Mouse (Mus musculus) heart, embryonic 10.5 days (tissue): ENCODE results near the gene App. TPM values are rescaled to one million over a fixed set of nuclear protein-coding genes. Genes with fewer than 3 reads are reported as not detected.

Experiments used
- DNase-seq: peaks from one replicate; pipeline ENCODE4 v3.0.0-alpha.2; 2017; ENCODE audit warnings: low spot score
- H3K27ac ChIP-seq: fragments of 300-500 bp; sonication (generic); 2 replicates; pipeline ENCODE4 v1.5.1; 2016; ENCODE audit warnings: mild to moderate bottlenecking
- H3K27me3 ChIP-seq: fragments of 300-500 bp; sonication (generic); 2 replicates; pipeline ENCODE4 v1.6.1; 2016; ENCODE audit warnings: mild to moderate bottlenecking; ENCODE audit not compliant: poor library complexity, insufficient read depth, severe bottlenecking
- H3K36me3 ChIP-seq: fragments of 300-500 bp; sonication (generic); 2 replicates; pipeline ENCODE4 v1.6.1; 2016; ENCODE audit warnings: mild to moderate bottlenecking, moderate library complexity
- H3K4me1 ChIP-seq: fragments of 300-500 bp; sonication (generic); 2 replicates; pipeline ENCODE4 v1.6.1; 2016; ENCODE audit warnings: mild to moderate bottlenecking
- H3K4me3 ChIP-seq: fragments of 300-500 bp; sonication (generic); 2 replicates; pipeline ENCODE4 v1.5.1; 2016; ENCODE audit warnings: mild to moderate bottlenecking, moderate library complexity
- H3K9me3 ChIP-seq: fragments of 300-500 bp; sonication (generic); 2 replicates; pipeline ENCODE4 v1.6.1; 2016; ENCODE audit warnings: mild to moderate bottlenecking, moderate library complexity
- WGBS: fragments of 180-500 bp; shearing (Covaris S2); methylation state at CpG from one replicate; pipeline ENCODE4 v1.1.7; 2016; 5-methylcytosine and 5-hydroxymethylcytosine counted together
- polyA plus RNA-seq: library from polyadenylated mRNA; unstranded; fragments of >200 nt; fragmentation: Nextera tagmentation; extraction: Ambion mirVana; gene quantifications from 2 replicates; pipeline ENCODE4 v1.2.1, GENCODE M21; 2016

The App gene
- polyA plus RNA-seq: 144 and 151 TPM in 2 replicates

DNA sequence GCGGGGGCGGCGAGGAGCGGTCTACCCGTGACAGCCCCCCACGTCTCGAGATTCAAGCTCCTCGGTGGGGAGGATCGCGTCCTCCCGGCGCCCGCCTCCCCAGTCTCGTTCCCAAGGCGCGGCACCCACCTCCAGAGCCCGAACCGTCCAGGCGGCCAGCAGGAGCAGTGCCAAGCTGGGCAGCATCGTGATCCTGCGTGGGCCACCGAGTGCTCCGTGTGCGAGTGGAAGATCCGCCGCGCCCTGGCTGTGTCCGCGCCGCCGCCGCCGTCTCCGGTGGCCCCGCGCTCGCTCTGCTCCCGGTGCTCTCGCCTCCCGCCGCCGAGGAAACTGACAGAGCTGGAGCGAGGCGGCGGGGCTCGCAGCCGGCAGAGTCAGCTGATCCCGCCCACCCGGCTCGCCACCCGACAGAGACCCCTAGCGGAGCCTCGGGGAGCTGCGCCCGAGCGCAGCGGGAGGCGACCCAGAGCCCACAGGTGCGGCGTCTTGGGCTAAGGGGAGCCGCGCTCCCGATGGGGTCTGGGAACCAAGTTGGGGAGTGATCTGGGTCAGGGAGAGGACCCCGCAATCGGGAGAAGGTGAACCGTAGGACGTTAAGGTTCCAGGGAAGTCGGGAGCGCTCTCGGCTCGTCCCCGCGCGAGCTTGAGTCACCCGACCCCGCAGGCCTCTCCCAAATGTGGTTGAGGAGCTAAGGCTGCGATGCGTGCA, at the start of gene App:
TSS of gene App (minus strand) at position 394 of the 709 bp plus-strand sequence.
- H3K4me3 ChIP-seq: peak within 1 kb of the TSS; percentile 93
- no peaks in the 10 kb centered on the region for H3K9me3 ChIP-seq
- H3K36me3 ChIP-seq: no peaks in the 10 kb centered on the region
- peaks cover 37% of the 10 kb centered on the region for H3K4me1 ChIP-seq
- peak within 1 kb of the TSS; percentile 96 for H3K27ac ChIP-seq
- WGBS: under 1% methylated on average over 78 of the region's 78 CpGs
- peak; percentile 90 for DNase-seq
- no peaks in the 10 kb centered on the region for H3K27me3 ChIP-seq

DNA sequence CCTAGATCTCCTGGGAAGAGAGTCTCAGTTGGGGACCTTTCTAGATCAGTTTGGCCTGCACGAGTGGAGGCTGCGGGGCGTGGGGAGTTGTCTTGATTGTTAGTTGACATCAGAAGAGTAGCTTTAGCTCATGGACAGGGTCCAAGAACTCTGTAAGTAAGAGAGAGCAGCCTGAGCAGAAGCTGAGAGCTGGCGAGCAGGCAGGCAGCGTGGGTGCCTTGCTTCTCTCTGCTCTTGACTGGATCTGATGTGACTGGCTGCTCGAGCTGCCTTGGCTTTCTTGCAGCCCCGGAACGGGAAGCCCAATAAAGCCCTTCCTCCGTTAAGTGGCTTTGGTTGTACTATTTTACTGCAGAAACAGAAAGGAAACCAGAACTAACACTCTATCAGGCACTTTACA, 42.3 kb upstream of the App start:
- Histone ChIP-seq H3K27ac (no peak overlapping the region), H3K36me3 (no peaks in the 10 kb centered on the region), H3K4me3 (no peak overlapping the region), H3K9me3 (no peaks in the 10 kb centered on the region), H3K27me3 (no peaks in the 10 kb centered on the region), H3K4me1 (peaks cover 9% of the 10 kb centered on the region; the same call in 1 of the 2 replicates)
- WGBS: 60% methylated on average over 9 of the region's 9 CpGs
- no peak for DNase-seq

DNA sequence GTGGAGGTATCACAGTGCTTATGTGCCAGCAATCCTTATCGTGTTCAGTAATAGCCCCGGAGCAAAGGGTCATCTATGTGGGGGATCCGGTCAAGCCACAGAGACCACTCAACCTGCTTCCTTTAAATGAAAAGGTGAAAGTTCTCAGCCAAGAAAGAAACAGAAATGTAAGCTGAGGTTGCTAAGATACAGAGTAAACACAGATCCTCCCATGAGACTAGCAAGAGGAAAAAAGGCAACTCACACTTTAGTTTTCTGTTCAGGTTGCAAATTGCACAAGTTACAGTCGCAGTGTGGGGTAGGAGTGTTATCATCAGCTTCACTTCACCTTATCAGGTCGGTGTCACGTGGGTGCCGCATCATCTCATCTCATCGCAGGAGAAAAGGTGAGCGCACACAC, 41.6 kb upstream of the App start:
- Histone ChIP-seq H3K4me3 (no peak overlapping the region), H3K27me3 (no peaks in the 10 kb centered on the region), H3K4me1 (peaks cover 9% of the 10 kb centered on the region; the same call in 1 of the 2 replicates), H3K27ac (no peak overlapping the region), H3K9me3 (no peaks in the 10 kb centered on the region), H3K36me3 (no peaks in the 10 kb centered on the region)
- whole genome bisulfite sequencing: 62% methylated on average over 9 of the region's 9 CpGs
- DNase-seq: no peak

DNA sequence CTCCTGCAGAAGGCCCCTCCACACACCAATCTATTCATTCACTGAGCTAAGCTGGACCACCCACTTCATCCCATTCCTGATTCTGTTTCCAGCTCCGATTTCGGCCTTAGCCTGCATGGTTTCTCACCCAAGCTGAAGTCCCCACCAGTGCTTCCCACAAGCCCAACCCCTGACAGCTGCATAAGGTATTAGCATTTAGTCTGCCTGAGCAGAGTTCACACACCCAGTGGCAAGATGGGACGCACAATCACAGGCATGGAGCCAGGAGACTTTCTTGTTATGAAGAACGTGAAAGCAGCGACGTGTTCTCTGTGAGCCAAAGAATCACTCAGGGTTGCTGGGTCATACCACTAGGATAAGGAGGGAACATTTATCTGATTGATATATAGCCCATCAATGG, 22.1 kb upstream of the App start:
- no peak overlapping the region for H3K4me3 ChIP-seq
- no peaks in the 10 kb centered on the region for H3K4me1 ChIP-seq
- no peak overlapping the region for H3K27ac ChIP-seq
- WGBS: 80% methylated on average over 6 of the region's 6 CpGs
- H3K27me3 ChIP-seq: no peaks in the 10 kb centered on the region
- DNase-seq: no peak
- H3K36me3 ChIP-seq: no peaks in the 10 kb centered on the region
- no peaks in the 10 kb centered on the region for H3K9me3 ChIP-seq

DNA sequence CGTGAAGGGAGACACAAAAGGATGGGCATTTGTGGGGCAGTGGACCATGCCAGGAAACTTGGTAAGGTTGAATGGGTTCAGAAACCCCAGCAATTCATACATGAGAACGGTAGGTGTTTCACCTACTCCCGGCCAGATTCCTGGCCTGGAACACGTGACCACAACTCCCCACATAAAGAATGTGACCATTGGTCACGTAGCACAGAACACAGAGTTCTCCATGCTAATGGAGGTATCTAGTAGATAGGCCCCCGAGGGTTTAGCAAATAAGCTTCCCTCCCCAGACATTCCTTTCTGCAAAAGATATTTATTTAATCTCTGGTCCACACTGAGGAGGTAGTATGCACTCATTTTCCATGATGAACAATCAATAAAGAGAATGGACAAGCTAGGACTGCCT, 21.6 kb upstream of the App start:
- WGBS: 73% methylated on average over 6 of the region's 6 CpGs
- DNase-seq: no peak
- no peaks in the 10 kb centered on the region for H3K27me3 ChIP-seq
- H3K27ac ChIP-seq: no peak overlapping the region
- H3K4me1 ChIP-seq: no peaks in the 10 kb centered on the region
- no peaks in the 10 kb centered on the region for H3K36me3 ChIP-seq
- H3K9me3 ChIP-seq: no peaks in the 10 kb centered on the region
- no peak overlapping the region for H3K4me3 ChIP-seq

DNA sequence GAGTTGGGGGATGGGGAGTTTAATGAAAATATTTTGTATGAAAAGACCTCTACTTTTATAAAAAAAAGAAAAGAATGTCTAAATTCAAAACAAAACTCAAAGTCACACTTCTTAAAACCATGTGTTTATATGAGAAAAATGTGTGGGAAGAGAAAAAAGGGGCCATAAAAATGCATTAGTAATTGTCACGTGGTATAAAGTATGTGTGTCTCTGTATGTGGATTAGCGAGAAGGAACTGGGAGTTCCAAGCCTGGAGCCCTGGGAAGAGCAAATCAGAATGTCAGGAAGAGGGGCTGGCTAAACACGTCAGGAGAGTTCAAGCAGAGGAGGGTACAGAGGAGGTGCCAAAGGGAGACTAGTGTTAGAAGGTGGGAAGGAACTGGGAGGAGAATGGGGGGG, 7.9 kb upstream of the App start:
- peaks cover 5% of the 10 kb centered on the region for H3K4me1 ChIP-seq
- no peaks in the 10 kb centered on the region for H3K9me3 ChIP-seq
- H3K36me3 ChIP-seq: no peaks in the 10 kb centered on the region
- 51% methylated on average over 3 of the region's 3 CpGs for WGBS
- no peak for DNase-seq
- no peak overlapping the region for H3K27ac ChIP-seq
- H3K4me3 ChIP-seq: no peak overlapping the region
- no peaks in the 10 kb centered on the region for H3K27me3 ChIP-seq

DNA sequence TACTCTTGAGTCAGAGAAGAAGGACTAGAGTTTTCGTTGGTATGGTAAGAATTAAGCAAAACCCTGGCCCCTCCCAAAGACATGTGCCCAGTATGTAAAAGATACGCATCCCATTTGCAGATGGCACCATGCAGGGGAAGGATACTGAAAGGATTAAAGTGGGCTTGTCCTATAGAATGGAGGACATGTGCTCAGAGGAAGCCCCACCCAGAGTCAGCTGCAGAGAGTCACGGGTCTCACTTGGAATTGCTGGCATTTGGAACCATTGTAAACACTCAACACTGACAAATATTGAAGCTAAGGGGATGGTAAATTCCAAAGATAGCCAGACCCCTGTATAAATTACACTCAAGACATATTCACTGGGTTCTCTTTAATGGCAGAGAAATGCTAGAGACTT, 7.1 kb upstream of the App start:
- Histone ChIP-seq H3K9me3 (no peaks in the 10 kb centered on the region), H3K4me1 (peaks cover 5% of the 10 kb centered on the region), H3K4me3 (no peak overlapping the region), H3K27me3 (no peaks in the 10 kb centered on the region), H3K27ac (no peak overlapping the region), H3K36me3 (no peaks in the 10 kb centered on the region)
- no peak for DNase-seq
- WGBS: 75% methylated on average over 3 of the region's 3 CpGs

DNA sequence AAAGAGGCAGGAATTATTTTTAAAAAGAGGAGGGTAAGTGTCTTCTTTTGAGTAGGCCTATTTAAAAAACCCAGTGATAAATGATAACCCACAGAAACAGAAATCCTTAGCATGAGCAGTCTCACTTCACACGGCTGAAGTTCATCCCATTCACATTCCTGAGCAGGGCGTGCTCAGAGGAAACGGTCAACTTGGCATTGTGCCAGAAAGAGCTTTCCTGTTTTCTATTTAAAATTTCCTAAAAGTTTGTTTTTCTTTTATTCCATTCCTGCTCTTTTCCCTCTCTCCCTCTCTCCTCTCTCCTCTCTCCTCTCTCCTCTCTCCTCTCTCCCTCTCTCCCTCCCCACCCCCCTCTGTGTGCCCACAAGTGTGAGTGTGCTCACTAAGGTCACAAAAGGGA, 3.1 kb upstream of the App start:
- peak overlapping the region; percentile 47; the same call in 1 of the 2 replicates for H3K27ac ChIP-seq
- H3K36me3 ChIP-seq: no peaks in the 10 kb centered on the region
- H3K4me3 ChIP-seq: no peak overlapping the region
- no peaks in the 10 kb centered on the region for H3K9me3 ChIP-seq
- peaks cover 9% of the 10 kb centered on the region for H3K4me1 ChIP-seq
- WGBS: 29% methylated on average over 3 of the region's 3 CpGs
- DNase-seq: no peak
- no peaks in the 10 kb centered on the region for H3K27me3 ChIP-seq

DNA sequence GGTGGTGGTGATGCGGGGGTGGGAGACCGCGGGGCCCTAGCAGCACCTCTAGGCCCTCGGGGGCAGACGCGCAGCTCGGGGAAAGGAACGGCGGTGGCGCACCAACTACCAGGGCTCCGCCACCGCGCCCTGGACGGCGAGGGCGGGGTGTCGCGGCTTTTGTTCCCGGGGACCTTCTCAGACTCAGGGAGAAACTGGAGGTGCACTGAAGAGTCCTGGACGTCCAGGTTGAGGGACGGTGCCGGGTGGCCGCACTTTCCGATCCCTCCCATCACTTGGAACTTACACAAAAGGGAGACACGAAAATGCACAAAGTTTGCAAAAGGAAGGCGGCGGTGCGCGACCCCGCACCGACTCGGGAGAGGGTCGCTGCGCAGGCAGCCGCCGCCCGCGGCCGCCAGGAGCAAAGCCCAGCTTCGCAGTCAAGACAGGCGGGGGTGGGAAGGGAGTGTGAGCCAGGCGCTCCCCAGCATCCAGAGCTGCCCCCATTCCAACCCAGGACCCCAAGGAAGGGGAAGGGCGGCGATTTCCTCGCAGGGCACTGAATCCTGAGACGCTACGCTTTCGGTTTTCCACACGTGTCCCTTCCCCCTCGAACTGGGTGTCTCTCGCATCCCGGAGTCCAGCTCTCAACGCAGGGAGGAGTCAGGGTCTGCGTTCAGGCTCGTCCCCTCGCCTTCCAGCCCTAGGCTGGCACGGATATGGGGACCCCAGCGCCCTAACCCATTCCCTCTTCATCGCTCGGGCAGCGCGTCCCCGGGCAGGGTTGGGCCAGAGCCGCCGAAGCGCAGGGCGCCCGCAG, 794 bp downstream of the App start:
- Histone ChIP-seq H3K27me3 (no peaks in the 10 kb centered on the region), H3K4me1 (peaks cover 39% of the 10 kb centered on the region), H3K36me3 (peaks cover under 1% of the 10 kb centered on the region; the same call in 1 of the 2 replicates), H3K4me3 (peak overlapping the region; percentile 93), H3K9me3 (no peaks in the 10 kb centered on the region), H3K27ac (peak overlapping the region; percentile 96)
- WGBS: 0% methylated on average over 65 of the region's 68 CpGs
- DNase-seq: peak; percentile 78

DNA sequence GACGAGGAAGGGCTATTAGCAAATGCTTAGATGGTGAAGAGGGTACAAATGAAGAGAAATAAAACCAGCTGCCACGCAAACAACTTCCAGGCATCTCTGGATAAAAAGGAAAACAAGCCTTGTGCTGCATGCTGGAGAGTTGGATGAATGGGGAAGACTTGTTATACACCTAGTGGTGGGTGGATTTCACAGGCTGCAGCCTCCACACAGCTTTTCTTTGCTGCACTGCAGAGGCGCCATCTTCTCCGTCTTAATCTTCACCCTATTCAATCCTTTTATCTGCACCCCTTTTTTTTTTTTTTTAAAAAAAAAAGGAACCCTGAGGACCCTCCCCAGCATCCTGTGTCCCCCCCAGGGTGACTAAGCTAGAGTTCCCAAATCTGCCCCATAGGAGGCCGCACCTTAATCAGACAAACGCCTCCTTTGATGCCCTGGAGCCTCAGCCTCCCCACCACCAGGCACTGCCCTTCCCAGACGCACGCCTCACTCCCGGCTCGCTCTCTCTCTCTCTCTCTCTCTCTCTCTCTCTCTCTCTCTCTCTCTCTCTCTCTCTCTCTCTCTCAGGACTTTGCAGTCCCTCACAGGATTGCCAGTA, 1.5 kb downstream of the App start:
- peak overlapping the region; percentile 93 for H3K4me3 ChIP-seq
- H3K4me1 ChIP-seq: peaks cover 38% of the 10 kb centered on the region
- peak; percentile 77 for DNase-seq
- H3K27me3 ChIP-seq: no peaks in the 10 kb centered on the region
- WGBS: 1% methylated on average over 10 of the region's 10 CpGs
- peaks cover 8% of the 10 kb centered on the region; the same call in 1 of the 2 replicates for H3K36me3 ChIP-seq
- H3K27ac ChIP-seq: peak overlapping the region; percentile 96
- H3K9me3 ChIP-seq: no peaks in the 10 kb centered on the region

DNA sequence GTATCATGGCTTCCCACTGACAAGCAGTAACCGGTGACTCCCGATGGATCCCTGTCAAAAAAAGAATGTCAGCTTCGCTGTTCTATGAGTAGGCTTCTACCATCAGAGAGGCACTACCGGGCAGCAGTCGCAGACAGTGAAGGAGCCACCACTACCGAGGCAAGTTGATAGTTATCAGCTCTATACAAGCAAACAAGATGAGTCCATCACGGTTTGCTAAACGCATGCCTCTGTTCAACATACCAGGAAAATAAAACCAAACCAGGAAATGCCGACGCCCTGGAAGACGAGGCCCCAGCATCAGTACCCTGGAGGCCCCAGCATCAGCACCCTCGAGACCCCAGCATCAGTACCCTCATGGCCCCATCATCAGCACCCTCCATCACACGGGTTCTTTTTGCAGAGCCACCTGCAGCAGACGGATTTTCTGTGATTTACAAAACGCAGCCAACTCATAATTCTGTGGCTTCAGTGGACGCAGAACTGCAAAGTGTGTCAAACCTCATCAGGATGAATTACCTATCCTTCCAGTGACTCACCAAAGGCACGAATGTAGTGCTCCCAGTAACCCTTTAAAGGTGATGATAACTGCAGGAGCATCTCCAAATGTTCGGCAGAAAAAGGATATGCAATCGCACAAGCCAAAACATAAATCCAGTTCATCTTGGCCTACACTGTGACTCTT, 2.6 kb downstream of the App start:
- Histone ChIP-seq H3K27me3 (no peaks in the 10 kb centered on the region), H3K27ac (peak overlapping the region; percentile 44; the same call in 1 of the 2 replicates), H3K36me3 (peaks cover 9% of the 10 kb centered on the region; the same call in 1 of the 2 replicates), H3K9me3 (no peaks in the 10 kb centered on the region), H3K4me1 (peaks cover 35% of the 10 kb centered on the region), H3K4me3 (peak overlapping the region; percentile 36)
- no peak for DNase-seq
- 47% methylated on average over 19 of the region's 19 CpGs for WGBS

DNA sequence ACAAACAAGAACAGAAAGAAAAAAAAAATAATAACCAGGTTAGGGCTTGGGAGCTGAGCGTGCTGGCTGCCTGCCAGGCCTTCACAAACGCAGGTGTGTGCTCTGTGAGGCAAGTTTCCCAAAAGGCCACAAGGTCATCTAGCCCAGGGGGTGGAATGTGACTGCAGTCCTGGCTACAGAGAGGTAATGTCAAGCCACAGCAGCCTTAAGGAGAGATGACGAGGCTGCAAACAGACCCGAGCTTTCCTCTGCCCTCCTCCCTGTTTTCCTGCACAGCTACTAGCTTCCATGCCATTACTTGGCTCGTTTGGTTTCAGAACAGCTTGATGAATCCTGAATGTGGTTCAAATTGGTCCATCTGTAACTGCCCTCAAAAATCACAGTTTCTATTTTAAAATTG, 4.7 kb downstream of the App start:
- Histone ChIP-seq H3K4me3 (no peak overlapping the region), H3K27me3 (no peaks in the 10 kb centered on the region), H3K27ac (no peak overlapping the region), H3K9me3 (no peaks in the 10 kb centered on the region), H3K36me3 (peaks cover 9% of the 10 kb centered on the region; the same call in 1 of the 2 replicates), H3K4me1 (peaks cover 40% of the 10 kb centered on the region)
- WGBS: 47% methylated on average over 5 of the region's 5 CpGs
- no peak for DNase-seq
